22 mouse cellular contexts compared by ENCODE assay signal in genomic region chr12:59509175-59509574, GRCm38 (mm10).
"Had no signal": no experiment of that assay in that cellular context is flagged by ENCODE, and none has a peak within 500 bp of the region (broad histone marks: within the 10 kb centered on the region; RNA-seq: fewer than 3 reads in every experiment).

No protein-coding gene starts in this region.

- H3K9me3 ChIP-seq: heart, embryonic 13.5 days; heart, embryonic 15.5 days; hindbrain, embryonic 13.5 days; intestine, embryonic 15.5 days; kidney, embryonic 15.5 days; limb, embryonic 13.5 days; limb, embryonic 15.5 days; liver, embryonic 12.5 days had no signal

- DNase-seq: gastrocnemius, postnatal 14 days; gastrocnemius, postnatal 36 days; heart, adult 11 months; heart, adult 2 months; heart, postnatal 14 days; heart, postnatal 36 days; kidney, adult 18-20 months; left cerebral cortex, postnatal 4 days had no signal

- H3K9ac ChIP-seq: heart, embryonic 13.5 days; heart, embryonic 15.5 days; hindbrain, embryonic 13.5 days; intestine, embryonic 15.5 days; kidney, embryonic 15.5 days; limb, embryonic 13.5 days; limb, embryonic 15.5 days; liver, embryonic 12.5 days had no signal

- H3K4me1 ChIP-seq: heart, embryonic 13.5 days; heart, embryonic 15.5 days; hindbrain, embryonic 13.5 days; intestine, embryonic 15.5 days; kidney, embryonic 15.5 days; limb, embryonic 15.5 days; liver, embryonic 12.5 days had no signal

- H3K4me2 ChIP-seq: heart, embryonic 11.5 days; heart, embryonic 13.5 days; heart, embryonic 15.5 days; hindbrain, embryonic 13.5 days; intestine, embryonic 15.5 days; kidney, embryonic 15.5 days; limb, embryonic 13.5 days; limb, embryonic 15.5 days; liver, embryonic 12.5 days had no signal

- H3K27me3 ChIP-seq: heart, embryonic 13.5 days; heart, embryonic 15.5 days; hindbrain, embryonic 13.5 days; intestine, embryonic 15.5 days; kidney, embryonic 15.5 days; limb, embryonic 13.5 days; limb, embryonic 15.5 days; liver, embryonic 12.5 days had no signal

- H3K36me3 ChIP-seq: heart, embryonic 13.5 days; heart, embryonic 15.5 days; hindbrain, embryonic 13.5 days; intestine, embryonic 15.5 days; kidney, embryonic 15.5 days; limb, embryonic 13.5 days; limb, embryonic 15.5 days; liver, embryonic 12.5 days had no signal

- ATAC-seq: forebrain, embryonic 16.5 days; hindbrain, postnatal 0 days; inflammation-experienced regulatory T-cells, adult 6 months; intestine, embryonic 15.5 days; intestine, postnatal 0 days; liver, embryonic 12.5 days had no signal

- H3K4me3 ChIP-seq: heart, adult 2 months; heart, embryonic 13.5 days; heart, embryonic 15.5 days; hindbrain, embryonic 13.5 days; intestine, embryonic 15.5 days; kidney, embryonic 15.5 days; limb, embryonic 13.5 days; limb, embryonic 15.5 days; liver, embryonic 12.5 days had no signal

- H3K27ac ChIP-seq: heart, adult 2 months; heart, embryonic 13.5 days; heart, embryonic 15.5 days; hindbrain, embryonic 13.5 days; hindbrain, postnatal 0 days; intestine, embryonic 15.5 days; kidney, embryonic 15.5 days; kidney, postnatal 0 days; limb, embryonic 13.5 days; limb, embryonic 15.5 days; liver, embryonic 12.5 days had no signal
